ENCODE assay signal across 9 mouse cellular contexts in genomic region chr6:149132311-149133077, GRCm38 (mm10). TPM values are rescaled to one million over a fixed set of nuclear protein-coding genes. Genes with fewer than 3 reads are reported as not detected.
DNase-seq lines count a peak whose midpoint lies in the region; ATAC-seq and TF ChIP-seq lines count a peak whose summit lies in the region.
"Had no signal": no experiment of that assay in that cellular context is flagged by ENCODE, and none has a peak within 500 bp of the region (broad histone marks: within the 10 kb centered on the region; RNA-seq: fewer than 3 reads in every experiment).

No protein-coding gene starts in this region.

- WGBS in hindbrain, embryonic 12.5 days: 37% methylated on average over 5 of the region's 5 CpGs
- 28% methylated on average over 5 of the region's 5 CpGs for WGBS in liver, embryonic 11.5 days

- CTCF ChIA-PET in Patski (lab: Charles Lee): interaction anchor here (0.6 to 1.4 kb wide), 12 partner anchors 14 to 329 kb away, joined by 3 to 6 read pairs (median 4); no protein-coding TSS in a partner anchor

- no peaks in the 10 kb centered on the region for H3K36me3 ChIP-seq in hindbrain, embryonic 12.5 days
- no peaks in the 10 kb centered on the region for H3K36me3 ChIP-seq in liver, embryonic 11.5 days (ENCODE audit: control insufficient read depth, insufficient read depth, low read length)

- no peak overlapping the region for H3K9ac ChIP-seq in hindbrain, embryonic 12.5 days
- H3K9ac ChIP-seq in liver, embryonic 11.5 days (ENCODE audit: low read depth, low read length): no peak overlapping the region

- in situ Hi-C loops in Patski (cut with MboI; ENCODE audit: low pct_unique_long_range_greater_than_20kb): no loop called here

- no peaks in the 10 kb centered on the region for H3K9me3 ChIP-seq in hindbrain, embryonic 12.5 days (replicated peaks)
- no peaks in the 10 kb centered on the region for H3K9me3 ChIP-seq in liver, embryonic 11.5 days (ENCODE audit: control insufficient read depth, low read length)
- H3K9me3 ChIP-seq: megakaryocyte, embryonic 14.5 days had no signal

- peak; percentile 51 for TF ChIP-seq CTCF in left cerebral cortex, adult 2 months (IDR thresholded peaks at IDR 0.05)
- TF ChIP-seq CTCF in Patski (IDR thresholded peaks at IDR 0.05): peak; percentile 75

- no peak for ATAC-seq in Patski
- 0 out of 2 replicates have a peak, but pooled peaks have one; percentile 60 for ATAC-seq in hindbrain, embryonic 12.5 days (ENCODE audit: low FRiP score)
- peak; percentile 62; the same call in 1 of the 2 replicates for ATAC-seq in liver, embryonic 11.5 days (replicated peaks; ENCODE audit: low FRiP score)

- no peaks in the 10 kb centered on the region for H3K27me3 ChIP-seq in Patski
- H3K27me3 ChIP-seq in hindbrain, embryonic 12.5 days: no peaks in the 10 kb centered on the region
- H3K27me3 ChIP-seq in liver, embryonic 11.5 days (replicated peaks; ENCODE audit: control insufficient read depth, insufficient read depth, low read length): no peaks in the 10 kb centered on the region
- H3K27me3 ChIP-seq: megakaryocyte, embryonic 14.5 days had no signal

- no peak overlapping the region for H3K4me2 ChIP-seq in hindbrain, embryonic 12.5 days (replicated peaks)
- no peak overlapping the region for H3K4me2 ChIP-seq in liver, embryonic 11.5 days

- POLR2A ChIA-PET in Patski (lab: Charles Lee): interaction anchor here (1.1 kb wide), 1 partner anchor 54 kb away, joined by 3 read pairs; no protein-coding TSS in a partner anchor

- no peak overlapping the region for H3K4me3 ChIP-seq in left cerebral cortex, adult 2 months
- no peak overlapping the region for H3K4me3 ChIP-seq in hindbrain, embryonic 12.5 days
- no peak overlapping the region for H3K4me3 ChIP-seq in liver, embryonic 11.5 days (ENCODE audit: low read depth, low read length)
- H3K4me3 ChIP-seq: megakaryocyte, embryonic 14.5 days had no signal

- no peaks in the 10 kb centered on the region for H3K4me1 ChIP-seq in hindbrain, embryonic 12.5 days
- H3K4me1 ChIP-seq in liver, embryonic 11.5 days (replicated peaks; ENCODE audit: control insufficient read depth, insufficient read depth, low read length): peaks cover 10% of the 10 kb centered on the region; the same call in 1 of the 2 replicates

- no peak overlapping the region for H3K27ac ChIP-seq in left cerebral cortex, adult 2 months
- H3K27ac ChIP-seq in hindbrain, embryonic 12.5 days: no peak overlapping the region
- H3K27ac ChIP-seq in liver, embryonic 11.5 days (ENCODE audit: low read depth, low read length): no peak overlapping the region

- intact Hi-C loops in left cerebral cortex, adult 2 months (cut with DNase I): no loop called here
- intact Hi-C loops in left cerebral cortex, postnatal 36 days (cut with DNase I): loop anchor here (5.0 kb wide), 1 partner anchor 245 kb away; no protein-coding TSS in a partner anchor

- no peak for DNase-seq in left cerebral cortex, adult 2 months (ENCODE audit: extremely low spot score in 1 of 2, low spot score in 2 of 2)
- DNase-seq in left cerebral cortex, postnatal 36 days (ENCODE audit: low spot score in 2 of 2): no peak
- no peak for DNase-seq in Patski (ENCODE audit: low read depth, low spot score)
- DNase-seq in embryo, embryonic 10.5 days (ENCODE audit: low spot score): peak; percentile 91
- DNase-seq in liver, embryonic 11.5 days (ENCODE audit: low spot score): no peak
- DNase-seq in naive thymus-derived CD4-positive, alpha-beta T cell, adult 2 months (ENCODE audit: low read depth): peak; percentile 87
- no peak for DNase-seq in right cerebral cortex, postnatal 10 days (ENCODE audit: low spot score in 2 of 2)

RNA-seq across cellular contexts. Expression of gene Gm10203, which starts 2.5 kb away (rescaled TPM):
- not detected for total RNA-seq in left cerebral cortex, adult 2 months (2021)
- not detected for total RNA-seq in left cerebral cortex, postnatal 36 days (2021)
- not detected for polyA plus RNA-seq in Patski (2021)
- polyA plus RNA-seq in hindbrain, embryonic 12.5 days (2016; fragmentation: Nextera tagmentation; extraction: Ambion mirVana): not detected in 2 replicates
- not detected in 2 replicates for polyA plus RNA-seq in liver, embryonic 11.5 days (2014; fragmentation: Nextera tagmentation; extraction: Ambion mirVana)

RNA-seq across cellular contexts. Expression of gene Etfbkmt, which starts 7.2 kb away (rescaled TPM):
- 1 to 10 TPM; 2.2 to 2.6 TPM for total RNA-seq in left cerebral cortex, adult 2 months (2021)
- 1 to 10 TPM; 1.7 to 2.5 TPM for total RNA-seq in left cerebral cortex, postnatal 36 days (2021)
- polyA plus RNA-seq in Patski (2021): 13.5 TPM
- 8.5 and 8.8 TPM in 2 replicates for polyA plus RNA-seq in hindbrain, embryonic 12.5 days (2016; fragmentation: Nextera tagmentation; extraction: Ambion mirVana)
- polyA plus RNA-seq in liver, embryonic 11.5 days (2014; fragmentation: Nextera tagmentation; extraction: Ambion mirVana): 14.2 and 14.9 TPM in 2 replicates

RNA-seq across cellular contexts. Expression of gene Dennd5b, which starts 31.0 kb away (rescaled TPM):
- total RNA-seq in left cerebral cortex, adult 2 months (2021): 10 to 100 TPM; 67.8 to 73.1 TPM
- 10 to 100 TPM; 59.9 to 68.9 TPM for total RNA-seq in left cerebral cortex, postnatal 36 days (2021)
- polyA plus RNA-seq in Patski (2021): 6.4 TPM
- polyA plus RNA-seq in hindbrain, embryonic 12.5 days (2016; fragmentation: Nextera tagmentation; extraction: Ambion mirVana): 19.1 and 20.2 TPM in 2 replicates
- polyA plus RNA-seq in liver, embryonic 11.5 days (2014; fragmentation: Nextera tagmentation; extraction: Ambion mirVana): 11.0 and 11.3 TPM in 2 replicates

RNA-seq across cellular contexts. Expression of gene Amn1, which starts 56.0 kb away (rescaled TPM):
- total RNA-seq in left cerebral cortex, adult 2 months (2021): 10 to 100 TPM; 34.7 to 36.6 TPM
- total RNA-seq in left cerebral cortex, postnatal 36 days (2021): 10 to 100 TPM; 30.6 to 34.4 TPM
- polyA plus RNA-seq in Patski (2021): 21.9 TPM
- 79.8 and 82.9 TPM in 2 replicates for polyA plus RNA-seq in hindbrain, embryonic 12.5 days (2016; fragmentation: Nextera tagmentation; extraction: Ambion mirVana)
- 12.8 and 14.4 TPM in 2 replicates for polyA plus RNA-seq in liver, embryonic 11.5 days (2014; fragmentation: Nextera tagmentation; extraction: Ambion mirVana)

Comparison
In these comparisons a context has a peak if more than half of its experiments do, and no peak if none do; other contexts are left out.
1. DNase-seq: peak in embryo, embryonic 10.5 days (single experiment) and naive thymus-derived CD4-positive, alpha-beta T cell, adult 2 months (single experiment); none in left cerebral cortex, adult 2 months (0 of 2), left cerebral cortex, postnatal 36 days (0 of 2), Patski (single experiment), liver, embryonic 11.5 days (single experiment) and right cerebral cortex, postnatal 10 days (0 of 2).